Mouse (Mus musculus) forebrain, postnatal 0 days (tissue): ENCODE data around the gene Hpse. TPM values are rescaled to one million over a fixed set of nuclear protein-coding genes. Genes with fewer than 3 reads are reported as not detected.

Experiments used
- ATAC-seq: fragments of 200-750 bp; cut with Nextera tagmentation; 2 replicates; pipeline ENCODE4 v1.8.0; 2017; ENCODE audit warnings: mild to moderate bottlenecking, moderate library complexity
- DNase-seq: peaks from one replicate; pipeline ENCODE4 v3.0.0-alpha.2; 2015
- H3K27ac ChIP-seq: fragments of 300-500 bp; sonication (generic); 2 replicates; pipeline ENCODE4 v1.5.1; 2014; ENCODE audit warnings: low read depth, mild to moderate bottlenecking, antibody characterized with exemption, low read length, moderate library complexity, mixed read lengths
- H3K27me3 ChIP-seq: fragments of 300-500 bp; sonication (generic); 2 replicates; pipeline ENCODE4 v1.6.1; 2014; ENCODE audit warnings: mild to moderate bottlenecking, low read length, mixed read lengths; ENCODE audit not compliant: insufficient read depth
- H3K36me3 ChIP-seq: fragments of 300-500 bp; sonication (generic); 2 replicates; pipeline ENCODE4 v1.6.1; 2014; ENCODE audit warnings: mild to moderate bottlenecking, moderate library complexity; ENCODE audit not compliant: insufficient read depth
- H3K4me1 ChIP-seq: fragments of 300-500 bp; sonication (generic); 2 replicates; pipeline ENCODE4 v1.6.1; 2014; ENCODE audit warnings: antibody characterized with exemption; ENCODE audit not compliant: insufficient read depth
- H3K4me2 ChIP-seq: fragments of 300-500 bp; sonication (generic); 2 replicates; pipeline ENCODE4 v1.6.1; 2014; ENCODE audit warnings: low read depth, mild to moderate bottlenecking, moderate library complexity
- H3K4me3 ChIP-seq: fragments of 300-500 bp; sonication (generic); 2 replicates; pipeline ENCODE4 v1.5.1; 2014; ENCODE audit warnings: low read depth, low read length, mixed read lengths
- H3K9ac ChIP-seq: fragments of 300-500 bp; sonication (generic); 2 replicates; pipeline ENCODE4 v1.6.1; 2014; ENCODE audit warnings: mild to moderate bottlenecking
- H3K9me3 ChIP-seq: fragments of 300-500 bp; sonication (generic); 2 replicates; pipeline ENCODE4 v1.6.1; 2016; ENCODE audit warnings: low read length
- CTCF ChIP-seq: sonication (generic); IDR thresholded peaks from 2 replicates; pipeline ENCODE4 v1.5.1; 2016; ENCODE audit warnings: antibody characterized with exemption, control low read depth, low read depth
- WGBS: fragments of 180-500 bp; shearing (Covaris S2); extraction: QIAGEN DNeasy Blood & Tissue Kit; methylation state at CpG from one replicate; pipeline ENCODE4 v1.1.7; 2014; 5-methylcytosine and 5-hydroxymethylcytosine counted together
- polyA plus RNA-seq: library from polyadenylated mRNA; unstranded; fragments of >200 nt; fragmentation: Nextera tagmentation; extraction: Ambion mirVana; gene quantifications from 2 replicates; pipeline ENCODE4 v1.2.1, GENCODE M21; 2015
- total RNA-seq: library from RNA; depleted of rRNA; stranded (reverse); fragments of >200 nt; gene quantifications from 2 replicates; pipeline ENCODE4 v1.2.3, GENCODE M21; 2014

Hpse gene
- total and polyA plus RNA-seq, 2 experiments from 2014 or later: 0.41 to 1.1 TPM

DNA sequence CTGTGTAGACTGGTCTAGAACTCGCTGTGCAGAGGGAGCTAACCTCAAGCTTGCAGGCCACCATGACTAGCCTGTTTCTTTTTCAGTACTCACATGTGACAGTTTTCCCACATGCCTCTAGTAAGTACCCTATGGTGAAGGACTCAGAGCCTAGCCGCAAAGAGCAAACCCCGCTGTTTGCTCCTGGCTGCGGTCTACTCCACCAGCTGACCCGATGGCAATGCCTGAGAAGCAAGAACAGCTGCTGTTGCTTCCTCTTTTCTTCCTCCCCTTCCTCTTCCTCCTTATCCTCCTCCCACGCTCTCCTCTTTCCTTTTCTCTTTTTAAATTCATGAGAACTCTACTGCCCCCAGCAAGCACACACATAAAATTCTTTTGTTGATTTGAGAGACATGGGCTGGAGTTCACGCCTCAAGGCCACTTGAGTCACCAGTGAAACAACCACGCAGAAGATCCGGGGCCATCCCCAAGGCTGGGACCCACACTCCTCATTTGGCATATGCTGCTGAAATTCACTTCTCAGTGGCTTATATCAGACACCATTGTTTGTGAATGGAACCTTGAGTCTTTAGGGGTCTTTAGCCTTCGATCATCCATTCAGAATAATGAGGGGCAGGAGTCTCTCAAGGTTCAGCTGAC lies 31.2 kb upstream of the Hpse start:
- DNase-seq (no peak), ATAC-seq (no peak)
- Histone ChIP-seq H3K4me2 (no peak overlapping the region), H3K4me3 (no peak overlapping the region), H3K36me3 (no peaks in the 10 kb centered on the region), H3K9me3 (no peaks in the 10 kb centered on the region), H3K27me3 (no peaks in the 10 kb centered on the region), H3K27ac (no peak overlapping the region), H3K4me1 (no peaks in the 10 kb centered on the region), H3K9ac (no peak overlapping the region)
- WGBS: 83% methylated on average over 10 of the region's 10 CpGs
- no peak for TF ChIP-seq CTCF

GRCm38 (mm10) chr5:100738802-100739201 lies 19.3 kb upstream of the Hpse start:
- Histone ChIP-seq H3K27ac (no peak overlapping the region), H3K36me3 (no peaks in the 10 kb centered on the region), H3K9ac (no peak overlapping the region), H3K4me2 (no peak overlapping the region), H3K4me1 (no peaks in the 10 kb centered on the region), H3K4me3 (no peak overlapping the region), H3K27me3 (no peaks in the 10 kb centered on the region), H3K9me3 (no peaks in the 10 kb centered on the region)
- DNase-seq: no peak
- TF ChIP-seq CTCF: no peak
- no peak for ATAC-seq
- WGBS: 88% methylated on average over 8 of the region's 8 CpGs

- Histone ChIP-seq H3K4me3 (no peak overlapping the region), H3K9ac (no peak overlapping the region), H3K9me3 (no peaks in the 10 kb centered on the region), H3K4me2 (no peak overlapping the region), H3K27ac (no peak overlapping the region), H3K36me3 (no peaks in the 10 kb centered on the region), H3K4me1 (no peaks in the 10 kb centered on the region), H3K27me3 (no peaks in the 10 kb centered on the region)
- DNase-seq (no peak), ATAC-seq (no peak)
- WGBS: 87% methylated on average over 8 of the region's 8 CpGs
- TF ChIP-seq CTCF: no peak
Observed at GRCm38 (mm10) chr5:100736919-100737318, 17.4 kb upstream of the Hpse start.

GRCm38 (mm10) chr5:100734535-100734934 lies 15.0 kb upstream of the Hpse start:
- WGBS: 87% methylated on average over 4 of the region's 4 CpGs
- H3K27ac ChIP-seq: no peak overlapping the region
- no peak for TF ChIP-seq CTCF
- no peaks in the 10 kb centered on the region for H3K36me3 ChIP-seq
- no peak overlapping the region for H3K9ac ChIP-seq
- no peaks in the 10 kb centered on the region for H3K9me3 ChIP-seq
- ATAC-seq (no peak), DNase-seq (no peak)
- H3K4me2 ChIP-seq: no peak overlapping the region
- no peak overlapping the region for H3K4me3 ChIP-seq
- H3K4me1 ChIP-seq: no peaks in the 10 kb centered on the region
- no peaks in the 10 kb centered on the region for H3K27me3 ChIP-seq

- Histone ChIP-seq H3K9ac (no peak overlapping the region), H3K4me2 (no peak overlapping the region), H3K27ac (no peak overlapping the region), H3K9me3 (0 out of 2 replicates have a peak, but pooled peaks cover 4% of the 10 kb centered on the region), H3K27me3 (no peaks in the 10 kb centered on the region), H3K4me3 (no peak overlapping the region), H3K4me1 (no peaks in the 10 kb centered on the region), H3K36me3 (no peaks in the 10 kb centered on the region)
- ATAC-seq (no peak), DNase-seq (no peak)
- TF ChIP-seq CTCF: no peak
- 95% methylated on average over 13 of the region's 13 CpGs for WGBS
Observed at GRCm38 (mm10) chr5:100728757-100729156, 9.2 kb upstream of the Hpse start.

DNA sequence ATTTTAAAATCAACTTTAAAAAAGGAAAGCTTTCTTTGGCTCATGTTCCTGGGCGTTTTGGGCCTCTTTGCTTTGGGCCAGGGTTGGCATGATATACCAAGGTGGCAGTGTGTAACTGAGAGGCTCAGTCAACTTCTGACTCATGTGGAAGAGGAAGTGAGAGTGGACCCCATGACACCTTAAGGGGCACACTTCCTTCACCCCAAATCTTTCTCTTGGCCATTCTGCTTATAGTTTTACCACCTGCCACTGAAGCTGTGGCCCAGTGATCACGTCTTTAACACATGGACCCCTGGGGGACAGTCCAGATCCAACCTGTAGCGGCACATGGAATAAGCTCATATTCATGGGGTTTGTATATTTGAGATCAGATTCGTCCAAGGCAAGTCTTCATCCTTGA lies 6.5 kb upstream of the Hpse start:
- H3K9me3 ChIP-seq: 0 out of 2 replicates have a peak, but pooled peaks cover 5% of the 10 kb centered on the region
- no peaks in the 10 kb centered on the region for H3K4me1 ChIP-seq
- H3K4me3 ChIP-seq: no peak overlapping the region
- DNase-seq (no peak), ATAC-seq (no peak)
- WGBS: 84% methylated on average over 4 of the region's 4 CpGs
- H3K27me3 ChIP-seq: no peaks in the 10 kb centered on the region
- no peaks in the 10 kb centered on the region for H3K36me3 ChIP-seq
- no peak for TF ChIP-seq CTCF
- no peak overlapping the region for H3K27ac ChIP-seq
- H3K9ac ChIP-seq: no peak overlapping the region
- H3K4me2 ChIP-seq: no peak overlapping the region

GRCm38 (mm10) chr5:100716762-100717161 lies 2.8 kb downstream of the Hpse start:
- H3K9me3 ChIP-seq: no peaks in the 10 kb centered on the region
- 95% methylated on average over 15 of the region's 15 CpGs for WGBS
- no peak overlapping the region for H3K4me3 ChIP-seq
- no peak overlapping the region for H3K9ac ChIP-seq
- no peaks in the 10 kb centered on the region; the same call in 1 of the 2 replicates for H3K27me3 ChIP-seq
- ATAC-seq (no peak), DNase-seq (no peak)
- H3K27ac ChIP-seq: no peak overlapping the region
- no peak for TF ChIP-seq CTCF
- H3K36me3 ChIP-seq: no peaks in the 10 kb centered on the region
- H3K4me2 ChIP-seq: no peak overlapping the region
- peaks cover 6% of the 10 kb centered on the region for H3K4me1 ChIP-seq

- ATAC-seq (no peak), DNase-seq (no peak)
- TF ChIP-seq CTCF: no peak
- H3K27ac ChIP-seq: no peak overlapping the region
- no peaks in the 10 kb centered on the region for H3K36me3 ChIP-seq
- H3K27me3 ChIP-seq: no peaks in the 10 kb centered on the region
- no peaks in the 10 kb centered on the region for H3K9me3 ChIP-seq
- H3K4me1 ChIP-seq: no peaks in the 10 kb centered on the region
- 95% methylated on average over 6 of the region's 6 CpGs for WGBS
- no peak overlapping the region for H3K4me2 ChIP-seq
- no peak overlapping the region for H3K4me3 ChIP-seq
- no peak overlapping the region for H3K9ac ChIP-seq
Observed at GRCm38 (mm10) chr5:100711219-100711618, 8.3 kb downstream of the Hpse start.
